Mouse (Mus musculus): ENCODE results near the gene Tex14. TPM values are rescaled to one million over a fixed set of nuclear protein-coding genes. Genes with fewer than 3 reads are reported as not detected.
"Not testable (repeated sequence)": the region's sequence is repeated elsewhere in the genome, so short reads cannot be mapped to it uniquely, and the experiment has no call there.

The Tex14 gene
- total and polyA plus RNA-seq, 2 experiments from 2014 or later: 0.23 to 0.81 TPM

DNA sequence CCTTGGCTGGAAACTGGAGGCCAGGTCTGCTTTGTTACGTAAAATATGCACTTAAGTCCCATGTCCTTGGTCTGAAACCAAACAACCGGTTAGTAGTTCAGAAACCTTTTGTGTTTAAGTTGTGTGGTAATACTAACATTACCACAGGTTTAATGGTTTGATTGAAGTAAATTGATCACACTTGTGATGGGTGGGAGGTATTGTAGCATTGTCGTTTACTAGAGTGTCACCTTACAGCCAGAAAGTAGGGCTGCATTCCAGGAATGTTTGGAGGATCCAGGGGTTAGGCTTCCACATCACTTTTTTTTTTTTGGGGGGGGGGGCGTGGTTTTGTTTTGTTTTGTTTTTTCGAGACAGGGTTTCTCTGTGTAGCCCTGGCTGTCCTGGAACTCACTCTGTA, 11.3 kb downstream of the Tex14 start:
- Histone ChIP-seq H3K36me3 (ENCODE audit: insufficient read depth) (no peaks in the 10 kb centered on the region), H3K9me3 (ENCODE audit: low read length) (no peaks in the 10 kb centered on the region), H3K4me3 (ENCODE audit: low read depth, low read length) (no peak overlapping the region), H3K4me2 (ENCODE audit: low read depth) (no peak overlapping the region), H3K4me1 (ENCODE audit: insufficient read depth) (no peaks in the 10 kb centered on the region), H3K9ac (no peak overlapping the region), H3K27me3 (ENCODE audit: insufficient read depth, low read length) (no peaks in the 10 kb centered on the region), H3K27ac (ENCODE audit: low read depth, low read length) (no peak overlapping the region)
- DNase-seq (no peak), ATAC-seq (no peak)
- 56% methylated on average over 5 of the region's 5 CpGs for WGBS
- no peak for TF ChIP-seq CTCF (IDR thresholded peaks at IDR 0.05; ENCODE audit: low read depth)

DNA sequence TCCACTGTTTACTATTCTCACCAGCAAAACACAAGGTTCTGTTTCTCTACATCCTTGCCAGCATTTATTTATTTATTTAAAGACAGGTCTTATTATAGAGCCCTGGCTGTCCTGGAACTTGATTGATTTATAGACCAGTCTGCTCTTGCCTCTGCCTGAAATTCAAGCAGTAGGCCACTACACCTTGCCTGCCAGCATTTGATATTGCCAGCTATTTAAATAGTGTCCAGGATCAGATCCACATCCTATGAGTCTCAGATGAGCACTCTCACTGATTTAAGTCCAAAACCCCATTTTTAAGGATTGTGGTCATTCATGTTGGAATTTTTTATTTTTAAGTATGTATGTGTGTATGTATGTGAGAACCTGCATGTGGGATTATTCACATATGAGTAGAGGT, 16.0 kb downstream of the Tex14 start:
- Histone ChIP-seq H3K27me3 (ENCODE audit: insufficient read depth, low read length) (no peaks in the 10 kb centered on the region), H3K36me3 (ENCODE audit: insufficient read depth) (no peaks in the 10 kb centered on the region), H3K4me1 (ENCODE audit: insufficient read depth) (no peaks in the 10 kb centered on the region; the same call in 1 of the 2 replicates), H3K4me3 (ENCODE audit: low read depth, low read length) (no peak overlapping the region), H3K9me3 (ENCODE audit: low read length) (no peaks in the 10 kb centered on the region), H3K27ac (ENCODE audit: low read depth, low read length) (no peak overlapping the region), H3K9ac (no peak overlapping the region), H3K4me2 (ENCODE audit: low read depth) (no peak overlapping the region)
- TF ChIP-seq CTCF (IDR thresholded peaks at IDR 0.05; ENCODE audit: low read depth): no peak
- ATAC-seq: no peak
- no peak for DNase-seq

DNA sequence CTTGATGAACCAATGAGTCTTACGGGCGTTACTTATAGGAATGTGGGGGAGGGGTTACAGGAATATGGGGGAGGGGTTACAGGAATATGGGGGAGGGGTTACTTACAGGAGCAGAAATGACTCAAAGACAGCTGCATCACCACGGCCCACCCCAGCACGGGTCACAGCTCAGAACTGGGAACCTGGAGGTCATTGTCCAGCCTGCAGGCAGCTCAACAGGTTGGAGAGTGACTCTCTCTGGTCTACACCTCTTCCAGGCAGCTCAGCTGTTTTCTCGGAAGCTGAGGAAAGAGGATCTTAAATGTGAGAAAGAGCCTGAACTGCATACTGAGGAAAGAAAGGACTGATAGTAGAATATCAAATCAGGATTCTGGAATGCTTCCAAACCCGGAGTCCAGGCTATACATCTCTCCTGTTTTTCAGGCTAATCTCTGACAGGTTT, 16.9 kb downstream of the Tex14 start:
- DNase-seq: no peak
- H3K4me2 ChIP-seq (ENCODE audit: low read depth): peak overlapping the region; percentile 56
- peak overlapping the region; percentile 56 for H3K9ac ChIP-seq
- H3K4me3 ChIP-seq (ENCODE audit: low read depth, low read length): peak overlapping the region; percentile 37
- no peaks in the 10 kb centered on the region for H3K9me3 ChIP-seq (ENCODE audit: low read length)
- H3K4me1 ChIP-seq (ENCODE audit: insufficient read depth): no peaks in the 10 kb centered on the region; the same call in 1 of the 2 replicates
- H3K36me3 ChIP-seq (ENCODE audit: insufficient read depth): no peaks in the 10 kb centered on the region
- WGBS: 22% methylated on average over 6 of the region's 6 CpGs
- H3K27ac ChIP-seq (ENCODE audit: low read depth, low read length): peak overlapping the region; percentile 94
- no peak for TF ChIP-seq CTCF (IDR thresholded peaks at IDR 0.05; ENCODE audit: low read depth)
- no peaks in the 10 kb centered on the region for H3K27me3 ChIP-seq (ENCODE audit: insufficient read depth, low read length)
- ATAC-seq: no peak

DNA sequence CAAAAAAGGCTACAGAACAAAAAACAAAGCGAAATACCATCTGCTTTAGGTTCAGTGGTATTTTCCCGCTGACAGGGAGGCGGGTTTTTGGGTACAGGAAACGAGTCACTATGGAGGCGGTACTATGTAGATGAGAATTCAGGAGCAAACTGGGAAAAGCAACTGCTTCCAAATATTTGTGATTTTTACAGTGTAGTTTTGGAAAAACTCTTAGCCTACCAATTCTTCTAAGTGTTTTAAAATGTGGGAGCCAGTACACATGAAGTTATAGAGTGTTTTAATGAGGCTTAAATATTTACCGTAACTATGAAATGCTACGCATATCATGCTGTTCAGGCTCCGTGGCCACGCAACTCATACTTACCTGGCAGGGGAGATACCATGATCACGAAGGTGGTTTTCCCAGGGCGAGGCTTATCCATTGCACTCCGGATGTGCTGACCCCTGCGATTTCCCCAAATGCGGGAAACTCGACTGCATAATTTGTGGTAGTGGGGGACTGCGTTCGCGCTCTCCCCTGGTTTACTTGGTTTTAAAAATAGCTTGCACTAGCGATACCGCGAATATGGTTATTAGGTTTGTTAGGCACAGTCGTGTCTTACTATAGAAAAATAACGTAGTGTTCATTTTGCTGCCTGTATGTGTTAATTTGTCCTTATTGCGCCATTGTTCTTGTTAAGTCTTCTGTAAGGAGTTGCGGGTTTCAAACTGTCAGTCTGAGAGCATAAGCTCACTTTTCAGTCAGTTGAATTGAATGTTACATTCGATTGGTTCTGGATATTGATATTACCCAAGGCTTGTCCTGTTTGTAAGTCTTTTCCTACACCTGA, 17.9 kb downstream of the Tex14 start:
- Histone ChIP-seq H3K27ac (ENCODE audit: low read depth, low read length) (peak overlapping the region; percentile 94), H3K9ac (peak overlapping the region; percentile 56), H3K27me3 (ENCODE audit: insufficient read depth, low read length) (no peaks in the 10 kb centered on the region), H3K36me3 (ENCODE audit: insufficient read depth) (no peaks in the 10 kb centered on the region), H3K9me3 (ENCODE audit: low read length) (no peaks in the 10 kb centered on the region), H3K4me3 (ENCODE audit: low read depth, low read length) (peak overlapping the region; percentile 37), H3K4me2 (ENCODE audit: low read depth) (peak overlapping the region; percentile 56), H3K4me1 (ENCODE audit: insufficient read depth) (no peaks in the 10 kb centered on the region; the same call in 1 of the 2 replicates)
- WGBS: under 1% methylated on average over 26 of the region's 26 CpGs
- ATAC-seq: peak; percentile 80
- peak; percentile 93 for DNase-seq
- no peak for TF ChIP-seq CTCF (IDR thresholded peaks at IDR 0.05; ENCODE audit: low read depth)

DNA sequence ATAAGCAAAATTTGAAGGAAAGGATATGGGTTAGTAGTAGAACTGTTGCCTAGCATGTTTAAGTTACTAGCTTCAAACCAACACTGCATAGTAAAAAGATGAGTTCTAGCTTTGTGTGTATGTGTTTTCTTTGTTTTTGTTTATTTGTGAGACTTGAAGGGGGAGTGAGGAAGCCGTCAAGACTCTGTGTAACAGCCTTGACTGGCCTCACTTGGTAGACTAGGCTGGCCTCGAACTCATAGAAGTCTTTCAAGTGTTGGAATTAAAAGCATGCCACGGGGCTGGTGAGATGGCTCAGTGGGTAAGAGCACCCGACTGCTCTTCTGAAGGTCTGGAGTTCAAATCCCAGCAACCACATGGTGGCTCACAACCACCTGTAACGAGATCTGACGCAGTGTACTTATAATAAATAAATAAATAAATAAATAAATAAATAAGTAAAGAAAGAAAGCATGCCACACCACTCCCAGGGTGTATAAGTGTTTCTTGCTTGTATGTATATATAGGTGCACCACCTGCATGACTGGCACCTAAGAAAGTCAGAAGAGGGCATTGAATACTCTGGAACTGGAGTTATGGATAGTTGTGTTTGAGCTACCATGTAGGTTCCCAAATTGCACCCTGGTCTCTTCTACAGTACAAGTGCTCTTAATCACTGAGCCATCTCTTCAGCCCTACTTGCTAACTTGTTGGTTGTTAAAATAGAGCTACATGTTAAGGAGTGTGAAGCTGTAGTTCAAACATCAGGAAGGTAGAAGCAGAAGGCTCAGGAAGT, 18.9 kb downstream of the Tex14 start:
- DNase-seq (no peak), ATAC-seq (no peak)
- Histone ChIP-seq H3K4me1 (ENCODE audit: insufficient read depth) (no peaks in the 10 kb centered on the region; the same call in 1 of the 2 replicates), H3K27ac (ENCODE audit: low read depth, low read length) (peak overlapping the region; percentile 66), H3K4me3 (ENCODE audit: low read depth, low read length) (no peak overlapping the region), H3K4me2 (ENCODE audit: low read depth) (no peak overlapping the region), H3K27me3 (ENCODE audit: insufficient read depth, low read length) (no peaks in the 10 kb centered on the region), H3K9me3 (ENCODE audit: low read length) (no peaks in the 10 kb centered on the region), H3K9ac (no peak overlapping the region), H3K36me3 (ENCODE audit: insufficient read depth) (no peaks in the 10 kb centered on the region)
- no peak for TF ChIP-seq CTCF (IDR thresholded peaks at IDR 0.05; ENCODE audit: low read depth)
- WGBS: 39% methylated on average over 6 of the region's 6 CpGs

DNA sequence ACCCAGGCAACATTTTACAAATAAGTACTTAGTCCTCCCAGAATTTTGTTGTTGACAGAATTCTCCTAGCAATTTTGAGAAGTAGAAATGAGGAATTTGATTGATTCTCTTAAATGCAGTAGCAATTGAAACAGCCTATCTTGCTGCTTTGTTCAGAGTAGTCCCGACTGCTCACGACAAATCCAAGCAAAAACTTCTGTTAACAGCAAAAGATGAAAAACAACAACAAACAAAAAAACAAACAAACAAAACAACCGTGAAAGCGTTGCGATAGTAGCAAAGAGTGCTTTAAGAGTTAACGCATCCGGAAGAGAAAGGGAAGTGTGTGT, 21.2 kb downstream of the Tex14 start:
- Histone ChIP-seq H3K4me1 (ENCODE audit: insufficient read depth) (no peaks in the 10 kb centered on the region; the same call in 1 of the 2 replicates), H3K9me3 (ENCODE audit: low read length) (no peaks in the 10 kb centered on the region), H3K27ac (ENCODE audit: low read depth, low read length) (peak overlapping the region; percentile 66), H3K9ac (peak overlapping the region; percentile 29), H3K4me3 (ENCODE audit: low read depth, low read length) (peak overlapping the region; percentile 29), H3K36me3 (ENCODE audit: insufficient read depth) (no peaks in the 10 kb centered on the region), H3K27me3 (ENCODE audit: insufficient read depth, low read length) (no peaks in the 10 kb centered on the region), H3K4me2 (ENCODE audit: low read depth) (peak overlapping the region; percentile 40)
- DNase-seq (no peak), ATAC-seq (no peak; the same call in 1 of the 2 replicates)
- under 1% methylated on average over 7 of the region's 7 CpGs for WGBS
- no peak for TF ChIP-seq CTCF (IDR thresholded peaks at IDR 0.05; ENCODE audit: low read depth)

DNA sequence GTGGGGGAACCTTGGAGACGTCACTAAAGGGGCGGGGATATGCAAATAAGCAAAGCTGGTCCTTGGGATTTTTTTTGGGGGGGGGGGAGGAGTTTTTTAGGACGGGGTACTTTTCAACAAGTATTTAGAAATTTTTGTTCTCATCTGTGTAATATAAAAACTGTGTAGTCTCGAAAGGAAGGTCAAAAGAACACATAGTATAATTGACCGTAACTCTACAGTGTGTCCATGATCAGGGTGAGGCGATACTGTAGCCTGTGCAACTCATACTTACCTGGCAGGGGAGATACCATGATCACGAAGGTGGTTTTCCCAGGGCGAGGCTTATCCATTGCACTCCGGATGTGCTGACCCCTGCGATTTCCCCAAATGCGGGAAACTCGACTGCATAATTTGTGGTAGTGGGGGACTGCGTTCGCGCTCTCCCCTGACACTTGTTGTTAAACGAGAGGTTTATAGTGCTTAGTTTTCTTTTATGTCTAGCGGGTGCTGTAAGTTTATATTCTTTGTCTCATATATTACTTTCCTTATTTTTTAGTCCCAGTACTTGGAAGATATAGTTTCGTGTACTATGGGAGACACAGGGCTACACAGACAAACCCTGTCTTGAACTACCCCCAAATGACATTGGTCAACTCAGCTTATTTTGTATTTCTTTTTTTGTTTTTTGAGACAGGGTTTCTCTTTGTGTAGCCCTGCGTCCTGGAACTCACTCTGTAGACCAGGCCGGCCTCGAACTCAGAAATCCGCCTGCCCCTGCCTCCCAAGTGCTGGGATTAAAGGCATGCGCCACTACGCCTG, 21.8 kb downstream of the Tex14 start:
- H3K9me3 ChIP-seq (ENCODE audit: low read length); H3K4me1 ChIP-seq (ENCODE audit: insufficient read depth); H3K36me3 ChIP-seq (ENCODE audit: insufficient read depth); H3K27me3 ChIP-seq (ENCODE audit: insufficient read depth, low read length): not testable (repeated sequence)
- Histone ChIP-seq H3K27ac (ENCODE audit: low read depth, low read length) (peak overlapping the region; percentile 66), H3K9ac (peak overlapping the region; percentile 29), H3K4me3 (ENCODE audit: low read depth, low read length) (peak overlapping the region; percentile 29), H3K4me2 (ENCODE audit: low read depth) (peak overlapping the region; percentile 40)
- ATAC-seq (peak; percentile 85), DNase-seq (peak; percentile 94)
- WGBS: under 1% methylated on average over 23 of the region's 24 CpGs
